Mouse (Mus musculus) gastrocnemius, adult 2 months (tissue): ENCODE measurements at regions not wholly inside any gene's neighbourhood (a gene's known extent, or its start where the extent isn't known, plus 50 kb on each side); places are given as distances from the start of the nearest gene placed in this dataset.

Source experiments
- DNase-seq: peaks from one replicate; pipeline ENCODE4 v3.0.0; 2022
- H3K27ac ChIP-seq: fragments of 200-600 bp; 2 replicates; pipeline ENCODE4 v1.8.1; 2022; ENCODE audit warnings: mild to moderate bottlenecking
- H3K4me3 ChIP-seq: fragments of 200-600 bp; 2 replicates; pipeline ENCODE4 v1.8.1; 2022; ENCODE audit warnings: mild to moderate bottlenecking, moderate library complexity
- CTCF ChIP-seq: fragments of 200-600 bp; IDR thresholded peaks from 2 replicates; pipeline ENCODE4 v1.8.1; 2022; ENCODE audit warnings: antibody characterized with exemption, mild to moderate bottlenecking, moderate library complexity
- intact Hi-C: fragments of 180-260 bp; cut with DNase I; formaldehyde crosslinking; loops from one replicate; pipeline ENCODE4 v1.15.1; 2025

GRCm38 (mm10) chr11:71393406-71393805 is 162.9 kb upstream of the Nlrp1b start:
- Histone ChIP-seq H3K27ac (no peak overlapping the region), H3K4me3 (no peak overlapping the region)
- intact Hi-C loops: no loop called here
- TF ChIP-seq CTCF: no peak
- DNase-seq: no peak

GRCm38 (mm10) chr11:71395023-71395422 is 164.5 kb upstream of the Nlrp1b start:
- TF ChIP-seq CTCF: no peak
- no peak for DNase-seq
- Histone ChIP-seq H3K4me3 (no peak overlapping the region), H3K27ac (no peak overlapping the region)
- intact Hi-C loops: no loop called here

- Histone ChIP-seq H3K4me3 (no peak overlapping the region), H3K27ac (no peak overlapping the region)
- DNase-seq: no peak
- TF ChIP-seq CTCF: no peak
- intact Hi-C loops: no loop called here
Observed at GRCm38 (mm10) chr11:71395631-71396030, 165.1 kb upstream of the Nlrp1b start.

- Histone ChIP-seq H3K27ac (no peak overlapping the region), H3K4me3 (no peak overlapping the region)
- no peak for DNase-seq
- no peak for TF ChIP-seq CTCF
- intact Hi-C loops: no loop called here
Observed at GRCm38 (mm10) chr11:71400351-71400750, 169.8 kb upstream of the Nlrp1b start.

GRCm38 (mm10) chr11:71401411-71402276 is 171.1 kb upstream of the Nlrp1b start:
- intact Hi-C loops: no loop called here
- H3K27ac ChIP-seq: no peak overlapping the region
- no peak overlapping the region for H3K4me3 ChIP-seq
- no peak for TF ChIP-seq CTCF
- no peak for DNase-seq

GRCm38 (mm10) chr11:71404361-71404760 is 173.8 kb upstream of the Nlrp1b start:
- TF ChIP-seq CTCF: no peak
- intact Hi-C loops: no loop called here
- no peak overlapping the region for H3K27ac ChIP-seq
- no peak for DNase-seq
- no peak overlapping the region for H3K4me3 ChIP-seq

GRCm38 (mm10) chr11:71407043-71407442 is 176.5 kb upstream of the Nlrp1b start:
- no peak overlapping the region for H3K4me3 ChIP-seq
- no peak overlapping the region for H3K27ac ChIP-seq
- intact Hi-C loops: no loop called here
- no peak for DNase-seq
- TF ChIP-seq CTCF: no peak

- TF ChIP-seq CTCF: no peak
- intact Hi-C loops: no loop called here
- H3K27ac ChIP-seq: no peak overlapping the region
- DNase-seq: no peak
- H3K4me3 ChIP-seq: no peak overlapping the region
Observed at GRCm38 (mm10) chr11:71409211-71409765, 178.8 kb upstream of the Nlrp1b start.

- TF ChIP-seq CTCF: no peak
- H3K4me3 ChIP-seq: no peak overlapping the region
- intact Hi-C loops: no loop called here
- no peak overlapping the region for H3K27ac ChIP-seq
- no peak for DNase-seq
Observed at GRCm38 (mm10) chr11:71410582-71410981, 180.0 kb upstream of the Nlrp1b start.

- intact Hi-C loops: no loop called here
- no peak for DNase-seq
Observed at GRCm38 (mm10) chr11:71411958-71412357, 181.4 kb upstream of the Nlrp1b start.

GRCm38 (mm10) chr11:71414403-71415140 is 184.0 kb upstream of the Nlrp1b start:
- H3K27ac ChIP-seq: no peak overlapping the region
- no peak for TF ChIP-seq CTCF
- no peak overlapping the region for H3K4me3 ChIP-seq
- DNase-seq: no peak
- intact Hi-C loops: no loop called here

More at GRCm38 (mm10) chr11:71411958-71412357, 181.4 kb upstream of the Nlrp1b start:
- H3K27ac ChIP-seq: no peak overlapping the region
- no peak for TF ChIP-seq CTCF
- no peak overlapping the region for H3K4me3 ChIP-seq

GRCm38 (mm10) chr11:71415451-71415850 is 184.9 kb upstream of the Nlrp1b start:
- no peak for TF ChIP-seq CTCF
- H3K4me3 ChIP-seq: no peak overlapping the region
- intact Hi-C loops: no loop called here
- no peak overlapping the region for H3K27ac ChIP-seq
- DNase-seq: no peak

GRCm38 (mm10) chr11:71422291-71422840 is 191.8 kb upstream of the Nlrp1b start:
- H3K27ac ChIP-seq: no peak overlapping the region
- TF ChIP-seq CTCF: no peak
- no peak for DNase-seq
- intact Hi-C loops: no loop called here
- H3K4me3 ChIP-seq: no peak overlapping the region
